Mouse (Mus musculus) spleen, postnatal 4 days (tissue): ENCODE data around the gene Spata16.

ENCODE experiments used
- DNase-seq, 2 experiments: peaks; one replicate each; pipeline ENCODE4 v3.0.0; 2022; ENCODE audit warnings: low spot score in 2 of 2

The Spata16 gene

GRCm38 (mm10) chr3:26832954-26833353, 195.5 kb downstream of the Spata16 start:
- DNase-seq, result no peak

DNA sequence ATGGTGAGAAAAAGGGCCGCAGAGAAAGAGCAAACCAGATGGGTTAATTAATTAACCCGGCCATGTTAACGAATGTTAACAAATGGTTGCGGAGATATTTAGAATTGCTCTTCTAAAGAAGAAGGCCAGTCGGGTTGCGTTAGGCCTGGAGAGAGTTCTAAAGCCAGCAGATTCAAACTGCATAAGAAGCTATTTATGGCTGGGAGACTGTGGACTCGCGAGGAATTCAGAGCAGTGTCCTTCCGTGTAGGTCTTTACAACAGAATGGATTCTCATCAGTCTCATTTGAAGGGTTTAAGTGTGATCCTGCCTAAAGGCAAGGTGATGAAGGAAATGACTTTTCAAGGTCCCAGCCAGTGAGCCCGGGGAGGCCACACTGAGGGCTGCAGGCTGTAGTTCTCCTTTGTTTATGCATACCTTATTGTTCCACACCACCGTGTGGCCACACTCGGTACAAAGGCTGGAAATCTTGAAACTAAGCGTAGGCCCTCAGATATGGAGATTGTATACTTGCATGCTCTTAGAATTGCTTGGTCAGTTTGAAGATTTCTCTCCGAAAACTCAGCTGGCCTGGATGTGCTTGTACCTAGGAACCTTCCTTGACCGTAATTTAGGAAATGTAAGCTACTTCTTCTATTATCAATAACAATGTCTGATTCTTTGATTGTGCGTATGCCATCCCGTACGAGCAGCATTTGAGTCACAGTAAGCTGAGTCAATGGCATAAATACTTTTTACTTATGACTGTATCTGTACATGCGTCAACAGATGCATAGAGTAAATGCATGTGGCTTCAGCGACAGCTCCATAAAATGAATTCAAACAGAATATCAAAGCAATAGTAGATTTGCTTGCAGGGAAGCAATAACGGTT, 197.0 kb downstream of the Spata16 start:
- DNase-seq, result no peak

DNA sequence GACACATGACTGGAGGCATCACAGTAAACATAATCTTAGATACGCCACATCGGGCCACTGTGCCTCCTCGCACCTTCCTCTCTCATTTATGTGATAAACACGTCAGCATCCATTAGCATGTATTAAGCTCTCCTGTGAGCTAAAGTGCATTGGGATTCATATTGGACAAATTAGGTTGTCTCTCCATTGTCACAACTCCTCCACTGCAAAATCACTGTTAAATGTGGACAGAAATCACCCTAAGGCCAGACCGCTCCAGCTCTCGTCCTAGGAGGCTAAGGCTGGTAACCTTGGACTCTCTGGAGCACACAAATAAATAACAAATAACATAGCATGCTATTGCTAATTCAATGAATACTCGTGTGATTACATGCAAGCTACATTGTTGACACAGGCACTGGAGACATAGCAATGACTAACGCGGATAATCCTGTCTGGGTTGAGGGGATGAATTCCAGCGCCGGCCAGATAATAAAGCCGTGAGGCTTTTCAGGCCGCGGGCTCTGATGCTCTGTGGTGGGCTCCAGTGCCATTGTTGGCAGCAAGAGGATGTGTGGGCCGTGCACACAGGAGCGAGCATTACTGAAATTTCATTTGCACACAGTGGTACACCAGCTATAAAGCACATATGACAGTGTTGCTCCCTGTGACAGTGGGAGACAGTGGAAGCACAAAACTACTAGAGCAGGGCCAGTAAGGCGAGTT, 197.8 kb downstream of the Spata16 start:
- no peak for DNase-seq

GRCm38 (mm10) chr3:26845041-26845440, 207.6 kb downstream of the Spata16 start:
- DNase-seq, result no peak

DNA sequence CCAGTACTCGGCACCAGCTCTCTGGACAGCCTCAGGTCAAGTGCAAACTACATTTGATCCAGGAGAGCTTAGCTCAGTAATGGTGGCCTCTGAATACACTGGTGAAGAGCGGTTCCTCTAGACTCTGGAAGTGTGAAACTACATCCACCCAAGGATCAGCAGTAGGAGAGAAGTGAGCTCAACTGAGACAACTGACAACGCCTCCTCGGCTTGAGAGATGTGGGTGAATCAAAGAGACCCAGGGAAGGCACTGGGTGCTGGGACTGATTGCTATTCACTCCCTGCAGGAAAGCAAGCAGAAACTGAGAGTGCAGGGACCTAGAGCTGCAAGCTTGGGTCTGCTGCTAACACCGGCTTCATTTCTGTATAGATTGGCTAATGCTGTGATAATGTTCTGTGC, 210.5 kb downstream of the Spata16 start:
- DNase-seq, result no peak

DNA sequence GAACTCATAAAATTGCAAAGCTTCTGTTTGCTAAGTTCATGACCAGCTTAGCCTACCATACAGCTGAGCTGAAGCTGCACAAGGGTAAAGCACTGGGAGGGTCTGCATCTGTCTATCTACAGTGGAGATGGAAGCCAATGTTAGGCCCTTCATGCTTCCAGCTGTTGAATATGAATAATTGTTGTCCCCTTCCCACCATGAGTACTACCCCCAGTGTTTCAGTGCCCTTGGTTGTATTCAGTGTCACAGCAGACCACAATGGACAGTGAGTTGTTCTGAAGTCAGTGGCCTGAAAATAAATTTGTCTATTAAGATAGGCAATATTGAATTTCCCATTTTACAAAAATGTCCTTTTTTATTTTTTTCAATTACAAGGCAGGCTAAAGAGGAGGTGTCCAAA, 212.8 kb downstream of the Spata16 start:
- no peak for DNase-seq

- DNase-seq, result no peak
Measured at GRCm38 (mm10) chr3:26850691-26851563, 213.5 kb downstream of the Spata16 start.

GRCm38 (mm10) chr3:26853557-26853956, 216.1 kb downstream of the Spata16 start:
- no peak for DNase-seq

DNA sequence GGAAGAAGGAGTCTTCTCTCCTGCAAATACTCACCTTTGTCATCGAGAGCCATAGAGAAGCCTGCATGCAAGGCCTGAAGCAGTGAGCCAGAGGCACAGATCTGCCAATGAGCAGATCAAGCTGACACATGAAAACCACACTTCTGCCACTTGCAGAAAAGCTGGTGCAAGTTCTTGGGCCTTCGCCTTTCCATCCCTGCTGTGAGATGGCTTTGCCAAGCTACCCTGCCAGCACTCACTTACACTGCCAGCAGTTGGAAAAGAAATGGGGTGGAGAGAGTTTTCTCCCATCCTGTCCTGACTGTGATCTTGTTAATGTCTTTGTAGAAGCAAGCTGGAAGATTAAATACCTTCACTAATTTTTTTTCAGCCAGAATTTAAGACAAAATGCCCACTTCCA, 237.3 kb downstream of the Spata16 start:
- DNase-seq, result no peak

DNA sequence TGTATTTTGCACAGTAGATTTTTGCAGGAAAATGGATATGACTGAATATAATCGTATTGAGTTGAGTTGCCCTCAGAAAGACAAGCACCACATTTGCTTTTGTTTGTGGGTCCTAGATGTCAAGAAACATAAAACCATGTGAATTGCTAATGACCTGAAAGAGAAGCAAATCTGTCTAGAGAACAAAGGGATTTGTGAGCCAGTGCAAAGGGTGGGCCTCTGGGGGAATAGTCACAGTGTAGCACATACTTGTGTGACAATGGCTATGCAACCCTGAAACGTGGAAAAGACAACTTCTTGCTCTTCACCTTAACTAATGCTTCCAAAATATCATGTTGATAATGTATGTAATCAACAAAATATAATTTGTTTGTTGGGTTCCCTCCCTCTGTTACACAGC, 239.9 kb downstream of the Spata16 start:
- DNase-seq, result no peak

DNA sequence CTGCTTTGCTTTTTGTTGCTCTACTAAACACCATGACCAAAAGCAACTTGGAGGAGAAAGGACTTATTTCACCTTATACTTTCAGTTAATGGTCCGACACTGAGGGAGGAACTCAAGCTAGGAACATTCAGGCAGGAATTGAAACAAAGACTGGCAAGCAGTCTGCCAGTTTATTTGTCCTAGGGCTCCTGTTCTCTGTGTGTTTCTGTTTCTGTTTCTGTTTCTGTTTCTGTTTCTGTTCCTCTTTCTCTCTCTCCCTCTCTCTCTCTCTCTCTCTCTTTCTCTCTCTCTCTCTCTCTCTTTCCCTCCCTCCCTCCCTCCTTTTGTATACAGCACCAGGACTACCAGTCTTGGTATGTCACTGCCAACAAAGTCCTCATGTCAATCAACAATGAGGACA, 279.2 kb downstream of the Spata16 start:
- no peak for DNase-seq

DNA sequence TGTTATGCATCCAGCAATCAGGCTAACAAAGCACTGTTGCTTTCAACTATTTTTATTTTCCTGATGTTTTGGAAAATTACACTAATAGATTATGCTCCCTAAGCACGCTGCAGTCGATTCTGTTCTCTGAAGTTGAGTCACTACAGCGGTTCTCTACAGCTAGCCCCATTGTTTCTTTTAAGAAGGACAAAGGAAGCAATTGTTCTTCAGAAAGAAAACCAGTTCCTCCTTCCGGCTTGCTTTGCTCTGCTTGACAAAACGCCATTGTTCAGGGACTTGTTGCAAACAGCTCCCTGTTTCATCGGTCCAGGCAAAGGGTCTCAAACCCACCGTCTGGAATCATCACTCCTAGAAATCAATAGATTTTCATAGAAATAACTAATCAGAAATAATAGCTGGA, 283.6 kb downstream of the Spata16 start:
- no peak for DNase-seq

DNA sequence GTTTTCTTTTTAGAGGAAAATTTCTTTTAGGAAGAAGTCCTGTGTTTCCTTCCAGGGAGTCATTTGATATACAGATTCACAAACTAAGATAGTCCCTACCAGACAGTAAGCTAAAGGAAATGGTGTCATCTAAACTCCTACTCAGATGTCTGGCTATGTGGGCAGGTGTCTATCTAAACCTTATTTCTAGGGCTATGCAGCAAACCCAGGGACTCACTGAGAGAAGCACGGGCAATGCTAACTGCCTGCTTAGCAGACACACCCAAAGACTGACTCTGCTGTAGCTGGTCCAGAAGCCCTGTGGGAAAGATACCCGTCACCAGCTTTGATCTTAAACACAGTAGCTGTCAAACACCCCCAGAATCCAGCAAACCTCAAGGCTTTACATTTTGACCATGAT, 284.2 kb downstream of the Spata16 start:
- no peak for DNase-seq

GRCm38 (mm10) chr3:26923391-26923790, 286.0 kb downstream of the Spata16 start:
- no peak for DNase-seq

- no peak for DNase-seq
Measured at GRCm38 (mm10) chr3:26924212-26924611, 286.8 kb downstream of the Spata16 start.

DNA sequence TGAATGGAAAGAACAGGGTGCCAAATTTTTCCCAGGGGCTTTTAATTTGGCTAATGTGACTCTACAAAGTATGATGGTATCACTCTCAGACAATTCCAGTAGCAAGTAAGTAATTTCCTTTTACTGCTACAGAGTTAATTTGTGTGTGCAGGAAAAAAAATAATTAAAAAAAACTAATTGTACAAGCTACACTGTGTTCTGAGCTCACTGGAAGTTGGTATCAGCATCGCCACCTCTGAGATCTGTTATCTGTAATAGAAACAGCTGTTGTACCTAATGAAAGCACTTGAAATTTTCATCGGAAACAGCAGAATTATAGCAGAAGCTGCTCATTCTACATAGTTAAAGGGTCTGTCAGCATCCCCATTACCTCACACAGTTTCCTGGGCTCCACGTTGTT, 295.7 kb downstream of the Spata16 start:
- DNase-seq, result no peak

DNA sequence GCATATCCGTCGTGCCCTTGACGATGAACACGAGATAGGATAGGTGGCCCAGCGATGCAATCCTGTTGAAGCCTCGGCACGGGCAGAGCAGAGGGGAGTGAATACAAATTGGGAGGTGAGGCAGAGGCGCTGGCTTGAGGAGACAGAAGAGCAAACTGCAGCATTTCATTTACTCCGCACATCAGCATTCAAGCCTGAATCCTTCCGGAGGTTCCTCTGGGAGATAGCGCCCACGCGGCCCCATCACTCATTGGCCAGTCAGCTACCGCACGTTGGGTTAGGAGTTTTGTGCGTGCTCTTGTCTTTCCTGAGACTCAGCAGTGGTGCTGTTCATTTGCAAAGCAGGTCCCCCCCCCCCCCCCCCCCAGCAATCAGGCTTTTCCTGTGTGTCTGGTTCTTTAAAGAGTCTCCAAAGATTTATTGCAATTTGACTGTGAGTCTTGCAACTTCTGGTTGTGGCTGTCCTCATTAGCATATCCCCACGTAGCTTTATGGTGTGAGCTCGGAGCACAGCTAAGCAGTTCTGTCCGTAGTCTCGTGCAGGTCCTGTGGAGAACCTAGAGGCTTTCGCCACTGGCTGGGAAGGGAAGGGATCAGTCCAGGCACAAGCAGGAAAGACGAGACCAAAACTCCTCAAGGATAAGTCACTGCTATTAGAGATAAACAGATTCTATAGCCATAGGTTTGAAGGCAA, 299.6 kb downstream of the Spata16 start:
- DNase-seq, result no peak

DNA sequence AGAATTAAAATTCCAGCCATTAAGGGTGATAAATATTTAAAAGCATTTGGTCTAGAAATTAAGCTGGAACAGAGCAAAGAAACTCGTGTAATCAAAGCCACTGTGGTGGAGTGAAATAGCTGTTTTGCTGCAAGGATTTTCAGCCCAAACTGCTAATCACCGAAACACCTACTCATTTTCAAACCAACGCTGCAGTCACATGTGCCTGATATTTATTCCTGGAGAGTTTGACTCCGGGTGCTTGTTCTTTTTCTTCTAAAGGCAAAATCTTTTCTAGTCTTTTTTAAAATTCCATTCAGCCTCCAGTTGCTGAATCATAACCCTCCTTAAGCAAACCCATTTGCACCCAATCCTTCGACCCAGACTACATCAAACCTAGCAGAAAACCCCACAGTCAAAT, 329.4 kb downstream of the Spata16 start:
- DNase-seq, result no peak

- DNase-seq, result no peak
Measured at GRCm38 (mm10) chr3:26968852-26969513, 331.6 kb downstream of the Spata16 start.

DNA sequence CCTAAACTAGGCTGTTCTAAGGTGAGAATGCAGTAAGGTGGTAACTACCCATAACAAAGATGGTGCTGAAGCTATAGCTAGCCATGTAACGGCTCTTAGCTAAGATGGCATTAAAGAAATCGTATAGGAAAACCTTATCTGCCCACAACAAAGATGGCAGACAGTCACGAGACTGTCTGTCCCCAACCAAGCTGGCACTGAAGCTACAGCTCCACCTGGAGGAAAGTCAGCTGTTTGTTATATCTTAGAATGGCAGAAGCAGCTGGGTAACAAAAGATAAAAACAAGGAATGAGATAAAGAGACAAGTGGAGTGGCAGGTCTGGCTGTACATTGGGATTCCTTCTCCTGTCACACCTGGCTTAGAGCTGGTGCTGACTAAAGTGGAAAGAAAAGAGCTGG, 333.1 kb downstream of the Spata16 start:
- no peak for DNase-seq

- no peak for DNase-seq
Measured at GRCm38 (mm10) chr3:26971276-26971675, 333.9 kb downstream of the Spata16 start.
